Mouse (Mus musculus) spleen, postnatal 10 days (tissue): Measurements from ENCODE around the gene D630039A03Rik.

Experiments used
- DNase-seq, 2 experiments: peaks; one replicate each; pipeline ENCODE4 v3.0.0; 2021 to 2022; ENCODE audit warnings: low spot score in 2 of 2

D630039A03Rik gene

DNA sequence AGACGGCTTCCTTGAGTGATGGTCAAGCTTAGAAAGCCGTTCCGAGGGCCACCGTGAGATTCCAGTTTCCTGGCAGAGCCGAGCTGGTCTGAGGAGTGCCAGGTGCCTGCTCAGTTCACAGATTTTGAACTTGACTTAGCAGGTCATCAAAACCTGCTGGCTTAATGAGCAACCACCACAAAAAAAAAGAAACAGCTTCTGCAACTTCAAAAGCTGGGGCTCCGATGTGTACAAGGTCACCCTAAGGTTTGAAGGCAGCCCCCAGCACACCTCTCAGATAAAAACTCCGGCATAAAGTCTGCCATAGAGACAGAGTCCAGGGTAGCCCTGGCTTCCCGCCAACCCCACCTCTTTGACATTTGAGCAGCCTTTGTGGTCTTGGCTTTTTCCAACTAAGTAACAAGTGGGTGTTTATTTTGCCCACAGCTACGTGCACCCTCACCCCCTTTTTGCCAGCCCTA, at the start of gene D630039A03Rik:
Gene D630039A03Rik (minus strand): TSS at position 97 of the 461 bp plus-strand sequence.
- no peak for DNase-seq

DNA sequence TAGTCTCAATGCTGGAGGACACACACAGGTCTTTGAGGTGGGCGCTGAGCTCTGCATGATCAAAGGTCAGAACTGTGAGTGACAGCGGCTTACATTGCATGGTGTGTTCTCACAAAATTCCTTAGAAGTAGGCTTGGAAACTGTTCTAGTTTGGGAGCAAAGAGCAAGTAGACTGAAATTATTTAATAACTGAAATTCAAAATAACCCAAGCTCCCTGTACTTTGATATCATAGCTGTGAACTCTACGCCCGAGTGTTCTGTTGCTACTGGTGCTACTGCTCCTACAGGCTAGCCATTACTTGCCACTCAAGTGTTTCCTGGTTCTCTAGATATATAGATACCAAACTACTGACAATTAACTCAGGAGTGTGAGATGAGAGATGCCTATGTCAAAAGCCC, 49.4 kb upstream of the D630039A03Rik start:
- DNase-seq: no peak

DNA sequence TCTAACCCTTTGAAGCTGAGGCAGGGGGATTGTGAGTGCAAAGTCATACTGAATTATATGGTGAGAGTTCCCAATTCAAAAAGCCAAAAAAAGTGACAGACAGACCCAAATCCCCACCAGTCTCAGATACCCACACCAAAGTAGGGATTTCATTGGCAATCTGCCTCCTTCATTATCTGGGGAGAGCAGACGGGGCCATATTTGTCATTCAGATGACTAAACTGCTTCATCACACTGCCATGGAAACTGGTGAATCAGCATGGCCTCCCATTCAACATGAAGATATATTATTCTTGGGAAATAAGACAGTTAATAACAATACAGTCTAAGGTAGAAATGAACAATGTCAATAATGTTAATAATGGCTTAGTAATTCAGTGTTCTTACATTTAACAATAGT, 48.0 kb upstream of the D630039A03Rik start:
- no peak for DNase-seq

DNA sequence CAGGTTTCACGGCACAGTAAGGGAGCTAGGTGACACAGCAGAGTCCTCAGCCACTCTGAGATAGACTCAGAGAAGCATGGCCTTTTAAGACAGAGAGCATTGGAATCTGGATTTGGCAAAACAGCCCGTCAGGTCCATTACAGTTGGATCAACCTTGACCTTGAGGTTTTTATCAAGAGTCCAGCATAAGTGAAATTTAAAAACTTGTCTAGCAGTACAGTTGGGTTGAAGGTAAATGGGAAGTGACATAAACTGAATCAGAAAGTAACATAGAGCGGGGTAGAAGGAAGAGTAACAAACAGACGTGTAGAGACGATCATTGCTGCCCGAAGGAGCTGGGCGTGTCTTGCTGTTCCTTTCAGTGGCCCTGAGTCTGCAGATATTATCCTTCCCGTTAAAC, 43.0 kb upstream of the D630039A03Rik start:
- DNase-seq: no peak

DNA sequence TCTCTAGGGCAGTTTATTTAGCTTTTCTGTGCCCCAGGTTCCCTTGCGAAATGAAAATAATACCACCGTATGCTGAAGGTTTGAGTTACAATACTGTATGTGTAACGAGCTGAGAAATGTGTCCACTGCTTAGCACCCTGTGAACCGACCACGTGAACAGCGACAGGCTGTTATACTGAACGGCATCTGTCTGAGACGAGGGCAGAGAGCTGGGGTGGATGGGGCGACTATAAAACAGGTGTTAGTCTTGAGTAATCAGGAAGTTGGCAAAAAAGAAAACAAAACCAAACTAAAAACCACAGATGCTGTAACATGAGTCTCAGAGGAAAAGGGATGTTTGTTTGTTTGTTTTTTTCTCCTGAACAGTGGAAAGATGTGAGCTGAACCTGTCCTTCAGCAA, 42.0 kb upstream of the D630039A03Rik start:
- peak in 1 of 2 experiments; percentile 30 for DNase-seq

DNA sequence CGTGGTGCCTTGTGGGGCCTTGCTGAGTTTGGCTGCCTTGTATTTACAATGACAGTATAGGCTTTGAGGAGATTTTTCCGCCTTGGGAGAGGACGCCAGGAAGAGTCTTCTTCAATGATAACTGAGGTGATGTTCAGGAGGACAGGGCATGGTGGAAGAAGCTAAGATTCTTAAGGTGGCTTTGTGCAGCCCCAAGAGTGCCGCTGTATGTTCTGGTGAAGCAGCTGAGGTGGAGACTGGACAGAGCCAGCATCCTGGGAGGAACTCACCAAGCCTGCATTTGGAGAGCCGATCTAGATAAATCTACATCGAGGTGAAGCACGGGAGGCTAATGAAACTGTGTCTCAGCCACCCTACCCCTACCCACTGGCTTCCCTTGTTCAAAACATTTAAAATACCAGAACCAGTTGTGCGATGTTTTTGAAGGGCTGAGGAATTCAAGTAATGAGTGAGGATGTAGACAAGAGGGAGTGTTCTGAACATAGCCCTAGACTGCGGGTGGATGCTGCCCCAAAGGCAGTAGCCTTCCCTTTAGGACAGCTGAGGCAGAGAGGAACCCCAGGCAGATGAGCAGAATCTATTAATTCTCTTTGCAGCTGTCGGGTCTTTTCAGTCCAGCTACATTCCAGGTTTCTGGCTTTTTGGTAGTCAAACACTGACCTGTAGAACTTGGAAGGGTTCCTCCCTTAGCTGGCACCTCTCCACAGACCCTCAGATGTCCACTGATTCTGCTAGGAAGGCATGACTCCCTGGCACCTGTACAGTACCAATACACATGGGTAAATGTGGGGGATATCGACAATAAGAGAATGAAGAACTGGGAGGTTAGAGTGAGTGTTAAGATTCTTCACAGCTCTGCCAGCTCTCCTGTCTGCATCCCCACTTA, 41.3 kb upstream of the D630039A03Rik start:
- DNase-seq: peak; percentile 29 to 56

DNA sequence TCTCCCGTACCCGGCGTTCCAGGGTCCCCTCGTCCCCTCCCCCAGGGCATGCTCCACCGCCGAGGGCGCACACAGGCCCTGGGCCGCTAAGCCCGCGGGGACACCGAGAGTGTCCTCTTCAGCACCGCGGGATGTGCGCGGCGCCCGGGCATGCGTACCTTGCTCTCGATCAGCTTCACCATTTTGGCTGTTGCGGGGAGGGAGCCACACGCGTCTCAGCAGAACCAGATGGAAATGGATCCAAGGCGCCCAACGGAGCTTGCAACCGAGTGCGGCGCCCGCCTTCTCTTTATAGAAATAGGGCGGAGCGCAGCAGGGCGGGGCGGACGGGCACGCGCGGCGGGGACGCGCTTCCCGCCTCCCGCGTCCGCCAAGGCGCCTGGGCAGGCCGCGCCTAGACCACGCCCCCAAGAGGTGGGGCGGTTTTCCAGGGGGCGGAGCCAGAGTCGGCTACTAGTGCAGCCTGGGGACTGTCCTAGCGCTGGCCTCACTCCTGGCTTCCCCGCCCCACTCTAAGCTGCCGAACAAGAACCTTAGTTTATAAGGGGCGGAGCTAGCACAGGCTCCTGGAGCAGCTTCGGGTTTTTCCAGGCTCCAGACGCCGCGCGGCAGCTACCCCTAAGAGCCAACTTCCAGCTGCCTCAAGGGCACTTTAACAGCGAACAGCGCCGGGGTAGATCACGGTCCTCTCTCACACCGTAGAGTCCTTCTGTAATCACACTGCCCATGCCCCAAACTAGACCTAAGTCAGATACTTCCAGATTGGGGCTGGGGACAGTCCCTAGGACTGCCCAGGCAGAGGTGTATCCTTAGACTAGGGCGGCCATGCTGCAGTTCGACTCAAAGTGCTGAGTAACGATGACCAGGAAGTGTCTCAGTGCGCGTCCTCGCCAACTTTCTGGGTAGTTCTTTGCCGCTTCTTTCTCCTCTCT, 40.2 kb upstream of the D630039A03Rik start, which contains the start of gene Txn1:
Gene Txn1 (minus strand): TSS at position 383 of the 932 bp plus-strand sequence.
- DNase-seq: peak; percentile 96 to 97

DNA sequence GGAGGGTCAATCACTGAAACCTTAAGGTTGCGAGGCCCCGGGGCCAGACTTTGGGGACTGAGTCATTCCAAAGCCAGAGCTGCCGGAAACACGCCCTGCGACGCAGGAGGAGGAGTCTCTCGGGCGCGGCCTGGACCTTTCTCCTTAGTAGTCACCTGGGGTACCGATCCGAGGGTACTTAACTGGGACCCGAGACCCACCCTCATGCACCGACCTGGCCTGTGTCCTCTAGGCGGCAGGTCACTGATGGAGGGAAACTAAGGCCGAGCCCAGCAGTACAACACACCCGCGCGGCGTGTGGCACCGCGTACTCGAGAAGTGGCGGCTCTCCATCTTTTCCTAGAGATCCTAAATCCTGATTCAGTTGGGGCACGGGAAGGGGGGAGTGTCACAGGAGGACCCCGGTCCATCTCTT, 39.5 kb upstream of the D630039A03Rik start:
- peak; percentile 63 to 75 for DNase-seq

DNA sequence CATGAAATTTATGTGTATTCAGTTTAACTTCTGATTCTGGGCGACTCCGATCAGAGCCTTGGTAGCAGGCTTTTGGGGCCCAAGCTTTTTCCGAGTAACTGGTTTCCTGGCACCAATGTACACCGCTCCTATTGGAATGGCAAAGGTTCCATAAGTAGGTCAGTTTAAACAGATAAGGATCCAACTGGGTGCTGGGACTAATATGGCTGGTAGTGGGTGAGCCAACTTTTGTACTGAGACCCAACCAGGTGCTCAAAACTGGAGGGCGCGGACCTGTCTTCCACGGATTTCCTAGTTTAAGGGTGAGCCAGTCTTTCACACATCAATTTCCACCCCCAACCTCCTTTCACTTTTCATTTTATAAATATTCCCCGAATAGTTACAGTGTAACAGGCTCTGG, 38.9 kb upstream of the D630039A03Rik start:
- no peak for DNase-seq

DNA sequence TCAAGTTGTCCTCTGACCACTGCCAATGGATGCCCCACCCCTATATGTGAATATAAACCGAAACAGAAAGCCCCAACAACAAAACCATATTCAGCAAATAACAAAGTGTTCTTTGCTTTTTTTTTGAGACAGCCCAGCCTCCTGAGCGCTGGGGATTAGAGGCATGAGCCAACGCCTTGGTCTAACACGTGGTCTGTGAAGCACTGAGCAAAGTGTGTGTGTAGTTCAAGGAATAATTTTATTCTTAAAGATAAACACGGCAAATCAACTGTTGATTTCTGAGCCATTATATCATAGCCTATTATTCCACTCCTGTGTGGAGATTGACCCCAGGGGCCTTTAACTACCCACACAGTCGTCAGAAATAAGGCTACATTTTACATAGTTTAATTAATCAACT, 38.5 kb upstream of the D630039A03Rik start:
- no peak for DNase-seq

DNA sequence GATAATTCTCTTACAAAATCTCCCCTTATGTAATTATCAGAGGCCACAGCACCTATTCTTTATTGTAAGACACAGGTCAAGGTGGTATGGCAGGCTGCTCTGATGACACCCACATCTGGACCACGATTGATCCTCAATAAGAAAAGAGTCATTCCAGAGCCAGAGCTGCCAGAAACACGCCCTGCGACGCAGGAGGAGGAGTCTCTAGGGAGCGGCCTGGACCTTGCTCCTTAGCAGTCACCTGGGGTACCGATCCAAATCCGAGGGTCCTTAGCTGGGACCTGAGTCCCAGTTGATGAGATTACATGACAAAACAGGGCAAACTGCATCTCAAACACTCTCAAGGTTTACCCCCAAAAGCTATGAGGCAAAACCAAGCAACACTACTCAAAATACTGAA, 37.7 kb upstream of the D630039A03Rik start:
- no peak for DNase-seq

DNA sequence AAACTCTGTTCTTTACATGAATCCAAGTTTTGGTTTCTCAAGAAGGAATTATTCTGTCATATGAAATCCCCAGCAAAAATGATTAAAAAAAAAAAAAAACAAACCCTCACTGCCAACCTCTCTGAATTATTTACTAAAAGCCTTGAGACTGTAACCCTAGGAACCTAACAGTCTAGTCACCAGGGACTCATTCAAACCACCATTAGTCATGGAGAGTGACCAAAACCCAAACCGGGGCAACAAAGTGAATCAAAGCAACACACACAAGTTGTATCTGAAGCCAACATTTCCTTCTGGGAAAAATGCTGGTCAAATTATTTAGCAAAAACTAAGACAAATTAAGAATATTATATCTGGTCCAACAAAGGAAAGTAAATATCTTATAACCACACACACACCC, 36.8 kb upstream of the D630039A03Rik start:
- DNase-seq: no peak

DNA sequence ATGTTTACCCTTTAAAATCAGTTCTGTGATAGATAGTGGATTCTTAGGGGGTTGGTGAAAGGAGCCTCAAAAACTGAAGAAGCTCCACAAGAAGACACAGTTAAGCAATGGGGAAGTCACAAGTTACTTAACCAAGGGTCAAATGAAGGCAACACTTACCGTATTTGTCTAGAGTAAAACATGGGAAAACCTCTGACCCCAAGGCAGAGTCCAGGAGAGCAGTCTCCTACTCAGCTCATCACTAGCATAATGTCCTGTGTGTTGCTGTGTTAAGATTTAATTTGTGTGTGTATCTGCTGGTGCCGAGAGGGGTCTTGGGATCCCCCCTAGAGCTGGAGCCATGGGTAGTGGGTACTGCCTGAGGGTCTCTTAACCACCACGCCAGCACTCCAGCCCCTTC, 36.3 kb upstream of the D630039A03Rik start:
- DNase-seq: no peak

DNA sequence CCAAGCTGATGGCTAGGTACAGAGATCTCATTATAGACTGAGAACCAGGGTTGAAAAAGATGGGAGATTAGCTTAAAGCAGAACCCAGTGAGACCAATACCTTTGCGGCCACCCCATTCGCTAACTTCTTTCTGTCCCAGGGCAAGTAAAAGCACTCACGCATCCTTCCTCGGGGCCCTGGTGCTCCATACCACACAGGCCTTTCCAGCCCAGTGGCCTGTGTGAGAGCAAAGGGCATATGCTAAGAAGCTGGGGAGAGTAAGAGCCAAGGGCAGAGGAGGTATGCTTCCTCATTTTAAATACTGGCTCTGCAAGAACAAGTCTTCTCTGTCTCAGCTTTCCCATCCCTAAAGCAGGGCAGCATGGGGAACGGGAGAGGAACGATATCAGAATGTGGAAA, 33.8 kb upstream of the D630039A03Rik start:
- no peak for DNase-seq

DNA sequence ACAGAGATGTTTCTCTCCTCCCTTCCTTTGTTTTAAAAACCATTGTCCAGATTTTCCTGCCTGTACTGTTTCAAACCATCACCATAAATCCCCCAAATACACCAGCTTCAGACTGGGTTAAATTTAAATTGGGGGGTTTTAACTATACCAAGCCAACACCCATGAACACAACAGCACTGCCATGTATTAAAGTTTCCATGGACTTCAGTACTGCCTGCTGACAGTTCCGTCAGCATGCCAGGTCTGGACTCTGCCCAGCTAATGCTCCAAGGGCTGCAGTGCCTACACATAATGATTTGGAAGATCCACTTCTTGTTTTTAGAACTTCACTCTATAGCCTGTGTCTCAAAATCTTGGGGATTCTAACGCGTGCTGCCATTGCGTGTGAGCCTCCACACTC, 31.4 kb upstream of the D630039A03Rik start:
- DNase-seq: no peak

DNA sequence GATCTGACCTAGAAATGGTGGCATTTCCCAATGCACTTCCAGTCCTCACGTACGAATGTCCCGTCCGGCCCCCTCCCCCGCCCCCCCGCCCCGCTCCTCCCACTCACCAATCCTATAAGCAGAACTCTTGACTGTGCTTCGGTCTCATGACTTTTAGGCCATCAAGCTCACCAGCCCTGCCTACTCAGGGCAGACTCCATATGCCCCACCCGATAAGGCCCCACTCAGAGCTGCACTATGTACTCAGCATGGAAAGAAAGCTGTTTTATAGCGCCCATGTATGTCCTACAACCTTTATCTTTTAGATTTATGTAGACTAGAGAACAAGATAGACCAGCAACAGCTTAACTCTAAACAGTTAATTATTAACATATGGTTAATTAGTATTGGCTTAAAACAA, 30.9 kb upstream of the D630039A03Rik start:
- DNase-seq: no peak

DNA sequence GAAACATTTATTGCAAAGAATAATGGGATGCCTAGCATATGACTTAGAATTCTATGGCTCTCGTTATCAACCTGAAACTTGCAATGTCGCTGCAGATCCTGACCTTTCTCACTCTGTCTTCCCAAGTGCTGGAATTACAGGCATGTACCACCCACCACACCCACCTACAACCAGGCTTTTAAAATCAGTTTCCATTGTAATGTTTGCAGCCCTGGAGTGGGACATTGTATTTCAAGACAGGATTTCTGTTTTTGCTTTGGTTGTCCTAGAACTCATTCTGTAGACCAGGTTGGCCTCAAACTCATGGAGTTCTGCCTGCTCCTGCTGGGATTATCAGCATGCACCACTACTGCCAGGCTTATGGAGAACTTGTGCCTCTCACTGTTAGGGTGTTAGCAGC, 26.8 kb upstream of the D630039A03Rik start:
- DNase-seq: no peak

DNA sequence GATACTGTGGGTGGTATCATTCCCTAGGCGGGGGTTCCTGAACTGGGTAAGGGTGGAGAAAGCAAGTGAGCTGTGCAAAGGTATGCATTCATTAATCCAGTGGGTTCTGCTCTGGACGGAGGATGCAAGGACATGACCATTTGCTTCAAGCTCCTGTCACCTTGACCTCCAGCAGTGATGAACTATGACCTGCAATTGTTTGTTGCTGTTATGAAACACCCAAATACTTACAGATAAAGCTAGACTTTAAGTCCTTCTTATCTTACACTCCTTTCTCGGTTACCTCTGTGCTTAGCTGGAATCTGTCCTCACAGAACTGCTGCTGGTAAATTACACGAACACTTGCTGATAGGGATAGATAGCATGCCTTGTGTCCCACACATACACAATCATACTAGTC, 24.5 kb upstream of the D630039A03Rik start:
- no peak for DNase-seq

DNA sequence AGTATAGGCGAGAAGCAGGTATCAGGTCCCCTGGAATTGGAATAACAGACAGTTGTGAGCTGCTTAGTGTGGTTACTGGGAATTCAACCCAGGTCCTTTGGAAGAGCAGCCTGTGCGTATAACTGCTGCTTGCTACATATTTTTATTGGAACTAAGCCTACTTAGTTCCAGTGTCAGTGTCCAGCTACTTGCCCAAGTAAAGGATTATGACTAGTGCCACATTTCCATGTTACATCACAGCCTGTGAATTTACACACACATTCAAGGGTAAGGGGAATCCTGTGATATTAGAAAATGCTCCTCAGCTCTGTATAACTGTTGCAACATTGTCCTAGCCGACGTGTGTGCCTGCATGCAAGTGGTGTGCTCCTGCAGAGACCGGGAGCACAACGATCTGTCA, 21.2 kb upstream of the D630039A03Rik start:
- DNase-seq: no peak

DNA sequence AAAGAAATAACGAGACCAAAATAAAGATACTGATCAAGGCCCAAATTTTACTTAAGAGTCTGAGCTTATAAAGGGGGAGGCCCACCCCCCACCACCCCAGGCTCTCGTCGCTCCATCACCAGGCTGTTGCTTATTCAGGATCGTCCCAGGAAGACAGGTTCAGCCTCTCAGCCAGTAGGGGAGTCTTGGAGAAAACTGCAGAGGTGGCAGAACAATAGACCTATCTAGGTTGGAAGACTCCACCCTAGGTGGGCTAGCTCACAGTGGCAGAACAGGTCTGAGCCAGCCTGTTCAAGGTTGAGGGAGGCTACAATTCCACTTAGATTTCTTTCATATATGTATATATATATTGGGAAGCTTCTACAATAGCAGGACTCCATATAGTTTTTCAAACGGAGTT, 18.1 kb upstream of the D630039A03Rik start:
- no peak for DNase-seq

DNA sequence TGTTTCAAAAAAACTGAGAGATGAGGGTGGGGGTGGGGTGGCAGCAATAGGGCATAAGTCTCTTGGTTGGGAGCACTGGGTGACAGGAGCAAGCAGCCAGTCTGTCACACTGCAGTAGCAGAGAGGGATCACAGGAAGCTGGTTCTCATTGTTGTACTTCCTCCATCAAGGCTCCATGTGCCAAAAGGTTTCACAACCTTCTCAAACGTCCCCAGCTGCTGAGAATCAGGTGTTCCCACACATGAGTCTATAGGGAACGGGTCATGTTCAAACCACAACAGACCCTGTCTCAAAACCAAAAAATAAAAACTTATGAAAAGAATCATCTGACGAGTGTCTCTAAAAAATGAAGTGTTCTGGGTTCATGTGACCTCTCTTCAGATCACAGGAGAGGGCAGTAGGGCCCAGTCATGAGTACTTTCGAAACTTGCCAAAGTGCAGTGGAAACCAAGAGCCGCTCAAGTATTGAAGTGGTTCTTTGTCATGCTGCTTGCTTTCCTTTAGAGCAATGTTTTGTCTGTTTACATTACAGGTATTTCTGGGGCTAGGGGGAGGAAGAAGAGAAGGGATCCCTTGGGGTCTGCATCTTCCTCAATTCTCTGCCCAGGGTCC, 14.6 kb upstream of the D630039A03Rik start:
- no peak for DNase-seq
